Mouse (Mus musculus) midbrain, embryonic 16.5 days (tissue): ENCODE measurements around the gene Sik1. TPM values are rescaled to one million over a fixed set of nuclear protein-coding genes. Genes with fewer than 3 reads are reported as not detected.

Experiments
- ATAC-seq: fragments of 200-750 bp; cut with Nextera tagmentation; 2 replicates; pipeline ENCODE4 v1.8.0; 2017; ENCODE audit warnings: moderate TSS enrichment
- H3K27ac ChIP-seq: fragments of 300-500 bp; sonication (generic); 2 replicates; pipeline ENCODE4 v1.5.1; 2014; ENCODE audit warnings: mild to moderate bottlenecking, low read length, mixed read lengths
- H3K27me3 ChIP-seq: fragments of 300-500 bp; sonication (generic); 2 replicates; pipeline ENCODE4 v1.6.1; 2014; ENCODE audit warnings: low read depth, low read length, mixed read lengths; ENCODE audit not compliant: control insufficient read depth, insufficient read depth
- H3K36me3 ChIP-seq: fragments of 300-500 bp; sonication (generic); 2 replicates; pipeline ENCODE4 v1.6.1; 2014; ENCODE audit warnings: mild to moderate bottlenecking, low read length, moderate library complexity, mixed read lengths; ENCODE audit not compliant: control insufficient read depth, insufficient read depth
- H3K4me1 ChIP-seq: fragments of 300-500 bp; sonication (generic); 2 replicates; pipeline ENCODE4 v1.6.1; 2014; ENCODE audit warnings: mild to moderate bottlenecking, low read length, mixed read lengths; ENCODE audit not compliant: control insufficient read depth, insufficient read depth
- H3K4me2 ChIP-seq: fragments of 300-500 bp; sonication (generic); 2 replicates; pipeline ENCODE4 v1.6.1; 2014; ENCODE audit warnings: mild to moderate bottlenecking, low read length, mixed read lengths
- H3K4me3 ChIP-seq: fragments of 300-500 bp; sonication (generic); 2 replicates; pipeline ENCODE4 v1.5.1; 2014; ENCODE audit warnings: low read depth, mild to moderate bottlenecking, low read length, moderate library complexity, mixed read lengths
- H3K9ac ChIP-seq: fragments of 300-500 bp; sonication (generic); 2 replicates; pipeline ENCODE4 v1.6.1; 2014; ENCODE audit warnings: low read depth, low read length, mixed read lengths
- H3K9me3 ChIP-seq: fragments of 300-500 bp; sonication (generic); replicated peaks from 2 replicates; pipeline ENCODE4 v1.6.1; 2014; ENCODE audit warnings: mild to moderate bottlenecking, low read length, mixed read lengths; ENCODE audit not compliant: control insufficient read depth, poor library complexity, severe bottlenecking
- WGBS: fragments of 180-500 bp; shearing (Covaris S2); extraction: QIAGEN DNeasy Blood & Tissue Kit; methylation state at CpG from one replicate; pipeline ENCODE4 v1.1.7; 2014; 5-methylcytosine and 5-hydroxymethylcytosine counted together
- polyA plus RNA-seq: library from polyadenylated mRNA; unstranded; fragments of >200 nt; fragmentation: Nextera tagmentation; extraction: Ambion mirVana; gene quantifications from 2 replicates; pipeline ENCODE4 v1.2.1, GENCODE M21; 2015

Gene Sik1
- polyA plus RNA-seq, 1 experiment from 2014 or later: 16.7 TPM

DNA sequence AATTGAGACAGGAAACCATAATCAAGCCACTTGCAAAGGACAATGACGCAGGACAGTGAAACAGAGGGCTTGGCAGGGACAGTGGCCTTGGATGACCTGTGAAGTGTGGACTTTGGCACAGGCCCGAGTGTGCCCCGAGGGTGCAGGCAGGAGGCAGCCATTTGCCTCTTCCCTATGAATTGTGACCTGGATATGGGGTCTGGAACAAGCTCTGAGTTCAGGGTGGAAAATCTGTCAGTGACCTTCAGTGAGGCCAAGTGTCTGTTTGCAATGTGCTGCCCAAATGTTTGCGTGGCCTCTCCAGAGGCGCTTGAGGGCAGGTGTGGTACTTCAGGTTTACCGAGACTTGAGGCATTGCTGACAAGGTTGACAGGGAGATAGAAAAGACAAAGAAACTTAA, 6.5 kb upstream of the Sik1 start:
- Histone ChIP-seq H3K27me3 (no peaks in the 10 kb centered on the region), H3K27ac (no peak overlapping the region), H3K36me3 (no peaks in the 10 kb centered on the region), H3K4me3 (no peak overlapping the region), H3K9ac (no peak overlapping the region), H3K9me3 (no peaks in the 10 kb centered on the region), H3K4me1 (no peaks in the 10 kb centered on the region), H3K4me2 (no peak overlapping the region)
- WGBS: 91% methylated on average over 6 of the region's 6 CpGs
- ATAC-seq: no peak

DNA sequence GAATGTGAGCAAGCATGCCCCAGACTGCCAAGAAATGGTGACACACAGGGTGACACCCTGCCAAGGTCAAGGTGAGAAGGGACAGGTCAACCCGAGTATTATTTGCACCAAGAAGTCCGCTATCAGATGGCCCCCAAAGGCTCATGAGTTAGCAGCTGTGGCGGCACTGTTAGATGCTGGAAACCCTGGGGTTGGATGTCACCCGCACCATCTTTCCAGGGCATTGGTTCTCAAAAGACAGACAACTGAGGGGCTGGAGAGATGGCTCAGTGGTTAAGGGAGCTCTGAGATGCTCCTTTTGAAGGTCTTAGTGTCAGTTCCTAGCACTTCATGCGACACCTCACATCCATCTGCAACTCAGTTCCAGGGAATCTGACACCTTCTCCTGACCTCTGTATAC, 6.1 kb upstream of the Sik1 start:
- no peak for ATAC-seq
- H3K9me3 ChIP-seq: no peaks in the 10 kb centered on the region
- H3K27ac ChIP-seq: no peak overlapping the region
- 91% methylated on average over 5 of the region's 5 CpGs for WGBS
- no peak overlapping the region for H3K4me3 ChIP-seq
- no peak overlapping the region for H3K4me2 ChIP-seq
- no peaks in the 10 kb centered on the region for H3K36me3 ChIP-seq
- H3K4me1 ChIP-seq: peaks cover under 1% of the 10 kb centered on the region; the same call in 1 of the 2 replicates
- no peak overlapping the region for H3K9ac ChIP-seq
- H3K27me3 ChIP-seq: no peaks in the 10 kb centered on the region

GRCm38 (mm10) chr17:31860856-31861255, 5.3 kb upstream of the Sik1 start:
- no peak overlapping the region for H3K27ac ChIP-seq
- H3K4me3 ChIP-seq: no peak overlapping the region
- no peaks in the 10 kb centered on the region for H3K36me3 ChIP-seq
- no peak overlapping the region for H3K9ac ChIP-seq
- H3K4me1 ChIP-seq: peaks cover 6% of the 10 kb centered on the region
- no peak for ATAC-seq
- no peak overlapping the region for H3K4me2 ChIP-seq
- H3K9me3 ChIP-seq: no peaks in the 10 kb centered on the region
- 92% methylated on average over 8 of the region's 8 CpGs for WGBS
- no peaks in the 10 kb centered on the region for H3K27me3 ChIP-seq

GRCm38 (mm10) chr17:31859367-31859766, 3.8 kb upstream of the Sik1 start:
- WGBS: 65% methylated on average over 2 of the region's 2 CpGs
- Histone ChIP-seq H3K4me3 (no peak overlapping the region), H3K9ac (no peak overlapping the region), H3K27ac (no peak overlapping the region), H3K36me3 (no peaks in the 10 kb centered on the region), H3K4me2 (no peak overlapping the region), H3K4me1 (peaks cover 6% of the 10 kb centered on the region), H3K9me3 (no peaks in the 10 kb centered on the region), H3K27me3 (no peaks in the 10 kb centered on the region)
- no peak for ATAC-seq

DNA sequence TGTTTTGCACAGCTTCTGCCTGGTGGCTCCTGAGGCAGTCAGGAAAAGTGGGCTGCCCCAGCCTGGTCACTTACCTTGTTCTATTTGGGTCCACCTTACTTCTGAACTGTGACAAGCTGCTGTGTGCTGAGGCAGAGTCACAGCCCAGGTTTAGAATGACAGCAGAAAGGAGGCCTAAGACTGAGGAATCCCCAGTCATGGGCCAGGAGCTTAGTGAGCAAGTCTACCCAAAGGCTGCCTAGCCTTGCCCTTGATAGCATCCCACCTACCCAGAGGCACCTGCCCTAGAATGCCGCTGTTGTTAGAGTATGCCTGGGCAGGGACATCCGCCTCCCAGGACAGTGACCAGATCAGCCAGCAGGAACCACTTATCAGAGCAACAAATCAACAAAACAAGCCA, 3.2 kb upstream of the Sik1 start:
- H3K27me3 ChIP-seq: no peaks in the 10 kb centered on the region
- H3K36me3 ChIP-seq: no peaks in the 10 kb centered on the region
- H3K4me1 ChIP-seq: peaks cover 10% of the 10 kb centered on the region
- H3K9me3 ChIP-seq: no peaks in the 10 kb centered on the region
- H3K9ac ChIP-seq: no peak overlapping the region
- no peak overlapping the region for H3K27ac ChIP-seq
- H3K4me2 ChIP-seq: no peak overlapping the region
- H3K4me3 ChIP-seq: no peak overlapping the region
- no peak for ATAC-seq
- WGBS: 93% methylated on average over 2 of the region's 2 CpGs

- no peak overlapping the region for H3K27ac ChIP-seq
- no peak overlapping the region for H3K9ac ChIP-seq
- no peaks in the 10 kb centered on the region for H3K36me3 ChIP-seq
- H3K4me3 ChIP-seq: no peak overlapping the region
- no peaks in the 10 kb centered on the region for H3K9me3 ChIP-seq
- no peaks in the 10 kb centered on the region for H3K27me3 ChIP-seq
- H3K4me2 ChIP-seq: no peak overlapping the region
- no peak for ATAC-seq
- peaks cover 18% of the 10 kb centered on the region for H3K4me1 ChIP-seq
- 96% methylated on average over 3 of the region's 3 CpGs for WGBS
These were observed 2.4 kb upstream of the Sik1 start for GRCm38 (mm10) chr17:31857903-31858426.

GRCm38 (mm10) chr17:31857251-31857650, 1.6 kb upstream of the Sik1 start:
- Histone ChIP-seq H3K27ac (no peak overlapping the region), H3K9me3 (no peaks in the 10 kb centered on the region), H3K4me1 (peaks cover 24% of the 10 kb centered on the region), H3K9ac (no peak overlapping the region), H3K4me2 (no peak overlapping the region), H3K36me3 (no peaks in the 10 kb centered on the region), H3K27me3 (no peaks in the 10 kb centered on the region), H3K4me3 (no peak overlapping the region)
- ATAC-seq: no peak
- WGBS: 94% methylated on average over 4 of the region's 4 CpGs

DNA sequence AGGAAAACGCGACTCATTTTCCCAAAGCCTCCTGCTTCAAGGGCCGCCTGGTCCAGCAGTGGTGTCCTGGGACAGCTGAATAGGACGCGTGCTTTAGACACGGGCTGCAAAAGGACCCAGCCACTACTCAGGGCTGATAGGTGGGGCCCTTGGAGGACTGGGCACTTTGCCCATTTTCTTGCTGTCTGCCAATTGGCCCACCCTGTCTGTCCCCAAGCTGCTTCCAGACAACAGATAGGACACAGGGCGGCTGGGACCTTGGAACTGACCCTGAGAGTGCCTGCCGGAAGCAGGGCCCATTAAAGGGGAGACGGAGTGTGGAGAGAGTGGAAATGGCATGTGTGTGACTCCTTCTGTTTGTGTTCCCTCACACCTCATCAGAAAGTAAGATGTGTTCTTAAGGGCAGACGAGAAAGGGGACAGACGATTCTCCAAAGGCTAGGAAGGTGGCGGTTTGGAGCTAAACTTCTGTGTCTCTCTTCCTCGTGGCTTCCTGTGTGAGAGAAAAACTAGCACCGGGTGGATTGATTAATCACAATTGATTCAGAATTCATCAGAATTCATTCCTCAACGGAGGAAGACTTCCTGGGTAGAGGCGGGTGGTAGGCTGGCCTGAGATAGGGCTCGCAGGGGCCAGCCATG, 1.0 kb upstream of the Sik1 start:
- no peaks in the 10 kb centered on the region for H3K27me3 ChIP-seq
- ATAC-seq: peak; percentile 52
- no peaks in the 10 kb centered on the region for H3K36me3 ChIP-seq
- no peak overlapping the region; the same call in 1 of the 2 replicates for H3K27ac ChIP-seq
- H3K4me1 ChIP-seq: peaks cover 28% of the 10 kb centered on the region
- 33% methylated on average over 17 of the region's 17 CpGs for WGBS
- peak overlapping the region; percentile 73 for H3K4me2 ChIP-seq
- H3K4me3 ChIP-seq: peak overlapping the region; percentile 95
- H3K9ac ChIP-seq: peak overlapping the region; percentile 65
- H3K9me3 ChIP-seq: no peaks in the 10 kb centered on the region

- peak overlapping the region; percentile 95 for H3K4me3 ChIP-seq
- WGBS: under 1% methylated on average over 68 of the region's 73 CpGs
- peaks cover 12% of the 10 kb centered on the region for H3K36me3 ChIP-seq
- ATAC-seq: peak; percentile 75
- no peaks in the 10 kb centered on the region for H3K27me3 ChIP-seq
- peak overlapping the region; percentile 86 for H3K27ac ChIP-seq
- peak overlapping the region; percentile 73 for H3K4me2 ChIP-seq
- peak overlapping the region; percentile 89 for H3K9ac ChIP-seq
- no peaks in the 10 kb centered on the region for H3K9me3 ChIP-seq
- H3K4me1 ChIP-seq: peaks cover 28% of the 10 kb centered on the region
These were observed 621 bp downstream of the Sik1 start for GRCm38 (mm10) chr17:31854770-31855596.
